Mouse (Mus musculus) bone marrow macrophage, adult 2 months (primary cell): ENCODE results near the gene Lcmt1.

Experiments
- CTCF ChIP-seq: IDR thresholded peaks from 2 replicates; pipeline ENCODE4 v1.5.1; 2012; ENCODE audit warnings: low read depth, mild to moderate bottlenecking, low read length, moderate library complexity
- POLR2A ChIP-seq: IDR thresholded peaks from 2 replicates; pipeline ENCODE4 v1.6.1; 2012; ENCODE audit warnings: mild to moderate bottlenecking, low read depth, low read length, borderline replicate concordance

DNA sequence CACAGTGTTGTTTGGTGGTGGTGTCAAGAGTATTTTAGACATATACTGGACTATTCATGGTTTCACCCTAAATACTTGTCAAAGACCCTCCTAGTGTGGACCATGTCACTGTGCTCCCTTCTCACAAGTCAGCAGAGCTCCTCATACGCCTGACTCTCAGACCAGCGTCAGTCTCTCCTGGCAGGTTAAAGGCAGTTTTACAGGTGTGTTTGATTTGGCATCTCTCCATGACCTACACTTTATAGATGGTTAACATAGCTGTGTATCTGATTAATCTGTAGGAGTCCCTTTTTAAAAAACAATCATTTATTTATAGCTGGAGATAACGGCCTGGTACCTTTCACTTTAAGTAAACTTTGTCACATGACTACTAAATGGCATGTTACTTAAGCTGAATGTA lies 52.4 kb downstream of the Lcmt1 start:
- TF ChIP-seq CTCF (no peak), POLR2A (no peak)
